Mouse (Mus musculus): ENCODE measurements around the gene Lpcat2.

Lpcat2 gene

DNA sequence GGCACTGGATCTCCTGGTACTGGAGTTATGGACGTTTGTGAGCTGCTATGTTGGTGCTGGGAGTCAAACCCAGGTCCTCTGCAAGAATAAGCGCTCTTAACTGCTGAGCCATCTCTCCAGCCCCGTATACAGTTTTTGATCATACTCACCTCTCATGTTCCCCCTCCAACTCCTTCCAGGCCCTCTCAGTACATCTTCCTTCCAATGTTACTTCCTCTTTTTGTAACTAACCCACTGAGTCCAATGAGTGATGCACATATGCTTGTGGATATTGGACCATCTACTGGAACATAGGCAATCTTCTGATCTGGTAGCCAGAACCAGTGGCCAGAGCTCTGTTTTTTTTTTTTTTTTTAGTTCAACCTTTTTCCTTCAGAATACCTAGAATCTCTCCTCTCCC, 60.9 kb downstream of the Lpcat2 start:
- no peak for DNase-seq

DNA sequence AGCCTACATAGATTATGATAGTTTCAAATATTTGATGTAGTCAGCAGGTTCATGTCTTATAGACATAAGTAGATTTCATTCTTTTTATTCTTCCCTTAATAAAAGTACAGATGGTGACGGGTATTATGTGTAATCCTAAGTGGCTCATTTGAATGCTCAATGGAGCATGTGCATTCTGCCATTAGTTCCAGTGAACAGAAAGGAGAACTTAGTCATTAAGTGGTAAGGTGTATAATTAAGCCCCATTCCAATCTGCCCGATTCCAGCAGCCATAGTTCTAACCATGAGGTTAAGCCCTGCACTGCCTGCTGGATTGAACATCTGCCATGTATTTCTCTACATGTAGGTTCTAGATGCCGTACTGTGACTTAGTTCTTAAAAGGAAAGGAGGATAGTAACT, 66.6 kb downstream of the Lpcat2 start:
- no peak for DNase-seq

- DNase-seq, result no peak
Observed at GRCm38 (mm10) chr8:92928986-92929385, 73.8 kb downstream of the Lpcat2 start.

GRCm38 (mm10) chr8:92938056-92938455, 82.9 kb downstream of the Lpcat2 start:
- no peak for DNase-seq

DNA sequence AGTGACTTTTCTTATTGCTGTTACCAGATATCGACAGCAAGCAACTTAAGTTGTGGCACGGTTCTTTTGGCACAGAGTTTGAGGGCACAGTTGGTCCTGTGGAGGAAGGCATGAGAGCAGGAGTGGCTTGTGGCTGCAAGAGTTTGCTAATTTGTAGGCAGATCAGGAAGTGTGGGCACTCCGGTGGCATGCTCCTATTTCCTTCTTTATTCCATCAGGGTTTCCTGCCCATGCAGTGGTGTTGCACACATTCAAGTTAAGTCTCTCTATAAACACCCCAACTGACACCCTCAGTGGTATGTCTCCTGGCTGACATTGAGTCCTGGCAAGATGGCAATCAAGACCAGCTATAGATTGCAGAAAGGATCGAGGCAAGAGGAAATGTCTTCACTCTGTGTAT, 93.9 kb downstream of the Lpcat2 start:
- no peak for DNase-seq

GRCm38 (mm10) chr8:92950639-92951371, 95.7 kb downstream of the Lpcat2 start:
- no peak for DNase-seq

- no peak for DNase-seq
Observed at GRCm38 (mm10) chr8:92954044-92954443, 98.9 kb downstream of the Lpcat2 start.

GRCm38 (mm10) chr8:92959779-92960178, 104.6 kb downstream of the Lpcat2 start, which contains the start of gene Slc6a2:
Gene Slc6a2 (plus strand): TSS chr8:92960079.
- no peak for DNase-seq

- no peak for DNase-seq
Observed at GRCm38 (mm10) chr8:92960451-92960911, 105.3 kb downstream of the Lpcat2 start.

DNA sequence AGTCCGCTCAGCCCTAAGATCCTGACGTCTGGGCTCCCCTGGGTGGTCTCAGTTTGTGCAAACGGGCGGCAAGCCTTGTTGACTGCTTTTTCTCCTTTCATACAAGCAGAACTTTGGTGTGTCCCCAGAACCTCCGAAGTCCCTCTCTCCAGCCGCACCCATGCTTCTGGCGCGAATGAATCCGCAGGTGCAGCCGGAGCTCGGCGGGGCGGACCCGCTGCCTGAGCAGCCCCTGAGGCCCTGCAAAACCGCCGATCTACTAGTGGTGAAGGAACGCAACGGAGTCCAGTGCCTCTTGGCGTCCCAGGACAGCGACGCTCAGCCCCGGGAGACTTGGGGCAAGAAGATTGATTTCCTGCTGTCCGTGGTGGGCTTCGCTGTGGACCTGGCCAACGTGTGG, 105.9 kb downstream of the Lpcat2 start:
- DNase-seq, result no peak

GRCm38 (mm10) chr8:92964556-92964955, 109.4 kb downstream of the Lpcat2 start:
- no peak for DNase-seq

All from right cerebral cortex, postnatal 14 days (tissue).